Mouse (Mus musculus) cortical plate, adult 2 months (tissue): ENCODE measurements around the gene Pllp.

ENCODE experiments used
- CTCF ChIP-seq: fragments of 200-500 bp; IDR thresholded peaks from 2 replicates; pipeline ENCODE4 v1.5.1; 2011; ENCODE audit warnings: mild to moderate bottlenecking, control low read depth, low read length; ENCODE audit not compliant: insufficient read depth; ENCODE audit errors: extremely low read depth
- POLR2A ChIP-seq: fragments of 200-500 bp; IDR thresholded peaks from 2 replicates; pipeline ENCODE4 v1.6.1; 2011; ENCODE audit warnings: mild to moderate bottlenecking, low read length, control low read depth; ENCODE audit not compliant: insufficient read depth; ENCODE audit errors: extremely low read depth

GRCm38 (mm10) chr8:94734735-94735350, 38.8 kb upstream of the Pllp start:
- TF ChIP-seq POLR2A (no peak), CTCF (no peak)
